Mouse (Mus musculus) CH12.LX (cell line): ENCODE data around the gene Ugcg.

Experiments
- CTCF ChIP-seq, 2 experiments: IDR thresholded peaks in 1 of 2; conservative IDR thresholded peaks in 1 of 2; 2 replicates each; pipeline ENCODE4 v1.5.1; 2011 to 2012; ENCODE audit warnings: low read depth in 2 of 2, low read length in 2 of 2, improper control_type of control experiment in 1 of 2, inconsistent platforms in 1 of 2, mild to moderate bottlenecking in 1 of 2, moderate library complexity in 1 of 2
- MAFK ChIP-seq: IDR thresholded peaks from 2 replicates; pipeline ENCODE4 v1.6.1; 2011; ENCODE audit warnings: low read length, improper control_type of control experiment; ENCODE audit not compliant: insufficient replicate concordance
- POLR2A ChIP-seq: IDR thresholded peaks from 2 replicates; pipeline ENCODE4 v1.6.1; 2011; ENCODE audit warnings: low read depth, mild to moderate bottlenecking, improper control_type of control experiment, low read length

- TF ChIP-seq POLR2A = no peak
- TF ChIP-seq CTCF (conservative IDR thresholded peaks at IDR 0.05 in 1 of 2, IDR thresholded peaks at IDR 0.05 in 1 of 2; ENCODE audit: low read depth in 2 of 2, low read length in 2 of 2) = no peak
- TF ChIP-seq MAFK = no peak
Measured at GRCm38 (mm10) chr4:59167251-59167847, 21.7 kb upstream of the Ugcg start.
